Mouse (Mus musculus) liver, embryonic 11.5 days (tissue): ENCODE measurements around the gene Gcnt2. TPM values are rescaled to one million over a fixed set of nuclear protein-coding genes. Genes with fewer than 3 reads are reported as not detected.
"Not testable (repeated sequence)": the region's sequence is repeated elsewhere in the genome, so short reads cannot be mapped to it uniquely, and the experiment has no call there.

Experiments used
- ATAC-seq: fragments of 200-750 bp; cut with Nextera tagmentation; replicated peaks from 2 replicates; pipeline ENCODE4 v1.8.0; 2017; ENCODE audit warnings: moderate number of reproducible peaks, mild to moderate bottlenecking, moderate TSS enrichment, moderate library complexity; ENCODE audit not compliant: low FRiP score
- DNase-seq: peaks from one replicate; pipeline ENCODE4 v3.0.0-alpha.2; 2017; ENCODE audit warnings: low spot score
- H3K27ac ChIP-seq: fragments of 300-500 bp; sonication (generic); 2 replicates; pipeline ENCODE4 v1.5.1; 2014; ENCODE audit warnings: mild to moderate bottlenecking, low read depth, low read length, control low read depth
- H3K27me3 ChIP-seq: fragments of 300-500 bp; sonication (generic); replicated peaks from 2 replicates; pipeline ENCODE4 v1.6.1; 2014; ENCODE audit warnings: low read length, mixed read lengths; ENCODE audit not compliant: control insufficient read depth, insufficient read depth
- H3K36me3 ChIP-seq: fragments of 300-500 bp; sonication (generic); 2 replicates; pipeline ENCODE4 v1.6.1; 2014; ENCODE audit warnings: mild to moderate bottlenecking, low read length, moderate library complexity, mixed read lengths; ENCODE audit not compliant: control insufficient read depth, insufficient read depth
- H3K4me1 ChIP-seq: fragments of 300-500 bp; sonication (generic); replicated peaks from 2 replicates; pipeline ENCODE4 v1.6.1; 2014; ENCODE audit warnings: low read length, mixed read lengths; ENCODE audit not compliant: control insufficient read depth, insufficient read depth
- H3K4me2 ChIP-seq: fragments of 300-500 bp; sonication (generic); 2 replicates; pipeline ENCODE4 v1.6.1; 2014; ENCODE audit warnings: mild to moderate bottlenecking, control low read depth, moderate library complexity
- H3K4me3 ChIP-seq: fragments of 300-500 bp; sonication (generic); 2 replicates; pipeline ENCODE4 v1.5.1; 2014; ENCODE audit warnings: low read depth, low read length, control low read depth
- H3K9ac ChIP-seq: fragments of 300-500 bp; sonication (generic); 2 replicates; pipeline ENCODE4 v1.6.1; 2014; ENCODE audit warnings: low read depth, low read length, control low read depth
- H3K9me3 ChIP-seq: fragments of 300-500 bp; sonication (generic); 2 replicates; pipeline ENCODE4 v1.6.1; 2016; ENCODE audit warnings: low read length, inconsistent platforms, mixed read lengths; ENCODE audit not compliant: control insufficient read depth
- WGBS: fragments of 180-500 bp; shearing (Covaris S2); extraction: QIAGEN DNeasy Blood & Tissue Kit; methylation state at CpG from one replicate; pipeline ENCODE4 v1.1.7; 2014; 5-methylcytosine and 5-hydroxymethylcytosine counted together
- polyA plus RNA-seq: library from polyadenylated mRNA; unstranded; fragments of >200 nt; fragmentation: Nextera tagmentation; extraction: Ambion mirVana; gene quantifications from 2 replicates; pipeline ENCODE4 v1.2.1, GENCODE M21; 2014

Gcnt2 gene
- polyA plus RNA-seq, 1 experiment from 2014 or later: 2.1 TPM

- Histone ChIP-seq H3K4me2 (peak overlapping the region; percentile 88), H3K27me3 (peaks cover 48% of the 10 kb centered on the region), H3K9ac (no peak overlapping the region), H3K4me1 (peaks cover 10% of the 10 kb centered on the region), H3K27ac (no peak overlapping the region), H3K9me3 (no peaks in the 10 kb centered on the region), H3K36me3 (no peaks in the 10 kb centered on the region), H3K4me3 (peak overlapping the region; percentile 49; the same call in 1 of the 2 replicates)
- WGBS: 16% methylated on average over 21 of the region's 21 CpGs
- DNase-seq: no peak
- 0 out of 2 replicates have a peak, but pooled peaks have one; percentile 5 for ATAC-seq
Measured at GRCm38 (mm10) chr13:40916321-40917160, 57.0 kb downstream of the Gcnt2 start.

GRCm38 (mm10) chr13:40917161-40918091, 57.9 kb downstream of the Gcnt2 start:
- Histone ChIP-seq H3K9me3 (no peaks in the 10 kb centered on the region), H3K9ac (no peak overlapping the region), H3K4me1 (peaks cover 10% of the 10 kb centered on the region), H3K4me2 (peak overlapping the region; percentile 88), H3K36me3 (no peaks in the 10 kb centered on the region), H3K4me3 (peak overlapping the region; percentile 49), H3K27ac (no peak overlapping the region), H3K27me3 (peaks cover 49% of the 10 kb centered on the region)
- DNase-seq (peak; percentile 55), ATAC-seq (peak; percentile 67)
- WGBS: under 1% methylated on average over 38 of the region's 38 CpGs

GRCm38 (mm10) chr13:40921326-40922059, 61.9 kb downstream of the Gcnt2 start:
- no peaks in the 10 kb centered on the region for H3K9me3 ChIP-seq
- no peak overlapping the region for H3K27ac ChIP-seq
- DNase-seq (peak; percentile 29), ATAC-seq (no peak)
- H3K36me3 ChIP-seq: no peaks in the 10 kb centered on the region
- no peak overlapping the region for H3K9ac ChIP-seq
- H3K27me3 ChIP-seq: peaks cover 45% of the 10 kb centered on the region
- no peak overlapping the region for H3K4me3 ChIP-seq
- H3K4me2 ChIP-seq: no peak overlapping the region
- H3K4me1 ChIP-seq: peaks cover 8% of the 10 kb centered on the region
- WGBS: 31% methylated on average over 8 of the region's 8 CpGs

DNA sequence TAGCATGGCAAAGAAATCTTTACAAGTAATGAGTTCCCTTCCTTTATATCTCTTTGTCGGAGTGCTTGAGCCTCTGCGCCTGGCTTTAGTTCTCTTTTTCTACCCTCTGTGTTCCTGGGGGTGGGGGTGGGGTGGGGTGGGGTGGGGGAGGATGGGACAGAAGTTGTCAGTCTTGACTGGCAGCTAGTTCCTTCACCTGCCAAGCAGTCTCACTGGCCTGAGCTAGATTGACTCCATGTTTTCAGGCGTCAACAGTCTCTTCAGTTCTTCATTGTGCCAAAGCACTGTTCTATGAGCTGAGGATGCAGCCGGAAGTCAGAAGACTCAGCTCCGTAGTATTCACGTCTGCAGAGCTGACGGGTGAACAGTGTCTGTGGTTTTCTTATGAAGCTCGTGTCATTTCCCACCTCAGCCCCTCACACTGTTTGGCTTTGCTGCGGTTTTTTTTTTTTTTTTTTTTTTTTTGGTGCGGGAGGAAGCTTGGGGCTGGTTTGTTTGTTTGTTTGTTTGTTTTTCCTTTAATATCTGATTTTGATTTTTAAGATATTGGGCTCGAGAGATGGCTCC, 62.8 kb downstream of the Gcnt2 start:
- Histone ChIP-seq H3K36me3 (no peaks in the 10 kb centered on the region), H3K27me3 (peaks cover 36% of the 10 kb centered on the region), H3K4me2 (no peak overlapping the region), H3K27ac (no peak overlapping the region), H3K4me3 (no peak overlapping the region), H3K9me3 (no peaks in the 10 kb centered on the region), H3K4me1 (no peaks in the 10 kb centered on the region), H3K9ac (no peak overlapping the region)
- DNase-seq: no peak
- 47% methylated on average over 11 of the region's 11 CpGs for WGBS
- no peak for ATAC-seq

- DNase-seq: no peak
- Histone ChIP-seq H3K27ac (no peak overlapping the region), H3K36me3 (no peaks in the 10 kb centered on the region), H3K9ac (no peak overlapping the region), H3K27me3 (peaks cover 21% of the 10 kb centered on the region), H3K4me2 (no peak overlapping the region), H3K9me3 (no peaks in the 10 kb centered on the region), H3K4me3 (no peak overlapping the region), H3K4me1 (no peaks in the 10 kb centered on the region)
- 57% methylated on average over 4 of the region's 4 CpGs for WGBS
- ATAC-seq: no peak
Measured at GRCm38 (mm10) chr13:40923756-40924315, 64.3 kb downstream of the Gcnt2 start.

DNA sequence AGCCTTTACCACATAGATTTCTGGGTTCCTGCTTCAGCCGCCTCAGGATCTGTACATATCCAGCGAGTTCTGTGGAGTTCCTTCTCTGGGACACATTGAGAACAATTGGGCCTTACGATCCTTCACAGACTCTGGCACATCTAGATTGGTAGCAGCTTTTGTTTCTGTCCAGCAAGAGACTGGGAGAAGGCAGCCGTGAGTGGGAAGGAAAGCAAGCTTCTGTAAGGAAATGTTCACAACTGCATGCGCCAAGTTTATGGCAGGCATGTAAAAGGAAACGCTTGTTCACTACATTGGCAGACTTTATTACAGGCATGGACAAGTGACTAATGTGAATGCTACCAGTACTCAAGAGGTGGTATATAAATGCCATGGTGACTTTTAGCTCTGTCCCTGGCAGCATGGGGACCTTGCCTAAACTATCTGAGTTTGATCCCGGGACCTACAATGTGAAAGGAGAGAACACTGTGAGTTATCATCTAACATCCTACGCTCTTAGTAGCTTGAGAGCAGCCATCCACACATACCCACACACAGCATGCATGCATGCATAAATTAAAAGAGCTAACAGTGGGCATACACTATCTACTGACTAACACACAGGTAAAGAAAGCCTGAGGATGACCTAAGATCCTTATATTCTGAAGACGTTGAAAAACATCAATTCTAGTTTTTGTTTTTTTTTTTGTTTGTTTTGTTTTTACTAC, 68.8 kb downstream of the Gcnt2 start:
- ATAC-seq: no peak
- Histone ChIP-seq H3K27ac (no peak overlapping the region), H3K9ac (no peak overlapping the region), H3K9me3 (no peaks in the 10 kb centered on the region), H3K36me3 (no peaks in the 10 kb centered on the region), H3K4me1 (no peaks in the 10 kb centered on the region), H3K4me2 (no peak overlapping the region), H3K4me3 (no peak overlapping the region), H3K27me3 (no peaks in the 10 kb centered on the region)
- no peak for DNase-seq
- WGBS: 84% methylated on average over 9 of the region's 9 CpGs

GRCm38 (mm10) chr13:40931871-40932270, 72.3 kb downstream of the Gcnt2 start:
- not testable (repeated sequence) for DNase-seq, H3K4me1 ChIP-seq, ATAC-seq, H3K27ac ChIP-seq, H3K4me2 ChIP-seq, H3K9me3 ChIP-seq, H3K9ac ChIP-seq, H3K36me3 ChIP-seq, H3K4me3 ChIP-seq, H3K27me3 ChIP-seq
- WGBS: no CpG with 5 or more reads among the region's 2 CpGs
